Mouse (Mus musculus) bone marrow, adult 2 months (tissue): Measurements from ENCODE around the gene Ipo4.

ENCODE experiments used
- CTCF ChIP-seq: fragments of 200-500 bp; IDR thresholded peaks from 2 replicates; pipeline ENCODE4 v1.5.1; 2011; ENCODE audit warnings: low read length, control low read depth; ENCODE audit not compliant: control insufficient read depth, insufficient read depth
- POLR2A ChIP-seq: fragments of 200-500 bp; IDR thresholded peaks from 2 replicates; pipeline ENCODE4 v1.6.1; 2011; ENCODE audit warnings: low read depth, mild to moderate bottlenecking, control low read depth, low read length, borderline replicate concordance; ENCODE audit not compliant: control insufficient read depth

DNA sequence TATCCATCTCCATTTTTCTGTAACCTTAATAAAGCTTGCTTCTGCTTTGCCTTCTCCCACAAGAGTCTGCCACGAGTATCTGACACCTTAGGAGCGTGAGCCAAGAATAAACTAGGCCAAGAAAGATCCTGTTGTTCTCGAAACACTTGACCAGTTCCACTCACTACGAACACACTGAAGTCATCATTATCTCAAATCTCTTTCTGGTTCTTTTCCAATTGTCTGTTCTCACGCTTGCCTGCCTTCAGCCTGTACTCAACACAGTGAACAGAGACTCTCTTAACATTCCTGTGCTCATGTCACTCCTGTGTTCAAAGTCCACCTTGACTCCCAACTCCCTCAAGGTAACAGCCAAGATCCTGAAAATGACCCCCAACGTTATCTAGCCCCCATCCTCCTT lies 22.4 kb downstream of the Ipo4 start:
- TF ChIP-seq CTCF (no peak), POLR2A (no peak)
